Mouse (Mus musculus): ENCODE measurements at regions not wholly inside any gene's neighbourhood (a gene's known extent, or its start where the extent isn't known, plus 50 kb on each side); places are given as distances from the start of the nearest gene placed in this dataset.

DNA sequence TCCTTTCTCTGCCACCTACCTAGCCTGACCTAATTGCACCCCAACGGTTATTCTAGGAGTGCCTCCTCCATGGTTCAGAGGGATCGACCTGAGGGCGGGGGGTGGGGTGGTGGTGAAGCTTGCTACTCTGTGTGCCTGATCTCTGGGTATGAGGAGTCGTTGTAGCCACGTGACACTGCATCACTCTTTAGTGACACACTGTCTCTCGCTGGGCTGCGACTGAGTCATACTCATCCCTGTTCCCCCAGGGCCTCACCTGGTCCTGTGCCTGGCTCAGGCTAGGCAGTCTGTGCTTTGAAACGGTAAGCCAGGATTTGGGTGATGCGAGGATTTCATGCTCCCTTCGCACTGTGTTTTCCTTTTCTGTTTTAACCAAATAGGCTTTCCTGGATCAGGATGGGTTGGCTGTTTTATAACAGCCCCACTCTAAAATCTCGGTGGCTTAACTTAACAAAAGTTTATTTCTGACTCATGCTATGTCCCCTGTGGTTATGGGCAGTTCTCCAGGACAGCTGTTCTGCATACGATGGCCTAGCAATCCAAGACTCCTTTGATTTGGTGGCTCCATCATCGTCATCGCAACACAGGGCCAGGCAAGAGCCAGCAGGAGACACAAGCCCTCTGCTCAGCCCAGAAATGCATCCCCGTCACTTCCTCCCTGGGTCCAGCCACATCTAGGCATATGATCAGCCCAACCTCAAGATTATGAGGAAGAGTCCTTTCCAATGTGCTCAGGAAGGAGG, 50.3 kb upstream of the Ror1 start:
- TF ChIP-seq MAFK (IDR thresholded peaks at IDR 0.05; ENCODE audit: insufficient replicate concordance, low read length): no peak
- TF ChIP-seq BHLHE40 (IDR thresholded peaks at IDR 0.05; ENCODE audit: low read depth, low read length): no peak; the same call in 1 of the 2 replicates
- TF ChIP-seq USF1 (IDR thresholded peaks at IDR 0.05; ENCODE audit: low read depth, low read length): peak; percentile 15; the same call in 1 of the 2 replicates
- Histone ChIP-seq H3K4me3 (replicated peaks in 1 of 3; ENCODE audit: low read depth in 2 of 3, low read length in 2 of 3, poor library complexity in 1 of 3) (no peak overlapping the region), H3K9ac (ENCODE audit: insufficient read depth, low read depth) (no peak overlapping the region), H3K4me2 (ENCODE audit: insufficient read depth, low read depth, poor library complexity, severe bottlenecking) (no peak overlapping the region), H3K9me3 (replicated peaks; ENCODE audit: low read length) (no peaks in the 10 kb centered on the region), H3K79me2 (replicated peaks; ENCODE audit: control insufficient read depth, extremely low read depth, insufficient read depth, poor library complexity, severe bottlenecking) (no peaks in the 10 kb centered on the region), H3K36me3 (replicated peaks in 1 of 2; ENCODE audit: control insufficient read depth in 1 of 2, insufficient read depth in 1 of 2, low read length in 1 of 2) (no peaks in the 10 kb centered on the region), H3K27ac (ENCODE audit: insufficient read depth, low read depth) (no peak overlapping the region), H3K27me3 (replicated peaks) (no peaks in the 10 kb centered on the region), H3K4me1 (ENCODE audit: control insufficient read depth in 1 of 2, insufficient read depth in 2 of 2) (peaks cover 3 to 5% of the 10 kb centered on the region in 2 experiments)
- in situ Hi-C loops (cut with MboI; ENCODE audit: low pct_ligation_motif_present, low pct_unique_long_range_greater_than_20kb, low sequenced_read_pairs): loop anchor here (25.0 kb wide), 3 partner anchors 167 to 467 kb away; no protein-coding TSS in a partner anchor
- dilution Hi-C loops (cut with MboI; ENCODE audit: extremely low pct_ligation_motif_present, extremely low pct_unique_long_range_greater_than_20kb, low sequenced_read_pairs): no loop called here
- no peak for DNase-seq (ENCODE audit: extremely low read depth)

Data from CH12.LX (cell line).